Mouse (Mus musculus) embryonic fibroblast, embryonic 13.5 days (primary cell): ENCODE results near the gene AB124611. TPM values are rescaled to one million over a fixed set of nuclear protein-coding genes. Genes with fewer than 3 reads are reported as not detected.
"Not testable (repeated sequence)": the region's sequence is repeated elsewhere in the genome, so short reads cannot be mapped to it uniquely, and the experiment has no call there.

Experiments used
- H3K27ac ChIP-seq: 2 replicates; pipeline ENCODE4 v1.5.1; 2012; ENCODE audit warnings: low read length, control low read depth, inconsistent platforms; ENCODE audit not compliant: insufficient read depth
- H3K4me1 ChIP-seq: 2 replicates; pipeline ENCODE4 v1.6.1; 2011; ENCODE audit warnings: low read length; ENCODE audit not compliant: control insufficient read depth, insufficient read depth
- H3K4me3 ChIP-seq: 2 replicates; pipeline ENCODE4 v1.5.1; 2011; ENCODE audit warnings: mild to moderate bottlenecking, control low read depth, low read length; ENCODE audit not compliant: insufficient read depth
- CTCF ChIP-seq: IDR thresholded peaks from 2 replicates; pipeline ENCODE4 v1.5.1; 2011; ENCODE audit warnings: mild to moderate bottlenecking, control low read depth, low read length, moderate library complexity, borderline replicate concordance; ENCODE audit not compliant: insufficient read depth
- POLR2A ChIP-seq: IDR thresholded peaks from 2 replicates; pipeline ENCODE4 v1.6.1; 2011; ENCODE audit warnings: low read depth, mild to moderate bottlenecking, control low read depth, low read length, moderate library complexity
- polyA plus RNA-seq: library from polyadenylated mRNA; stranded (reverse); fragments of >200 nt; gene quantifications from 2 replicates; pipeline ENCODE4 v1.2.4, GENCODE M21; 2011; ENCODE audit warnings: low read depth; ENCODE audit not compliant: missing spikeins, insufficient read length

The AB124611 gene
- 0.44 TPM in 1 of 2 replicates, not detected in the other for polyA plus RNA-seq

GRCm38 (mm10) chr9:21525937-21526633 lies at the start of gene AB124611:
TSS of gene AB124611 (plus strand) at chr9:21526176.
- no peaks in the 10 kb centered on the region for H3K4me1 ChIP-seq
- TF ChIP-seq POLR2A: no peak
- no peak within 1 kb of the TSS for H3K27ac ChIP-seq
- no peak within 1 kb of the TSS for H3K4me3 ChIP-seq

DNA sequence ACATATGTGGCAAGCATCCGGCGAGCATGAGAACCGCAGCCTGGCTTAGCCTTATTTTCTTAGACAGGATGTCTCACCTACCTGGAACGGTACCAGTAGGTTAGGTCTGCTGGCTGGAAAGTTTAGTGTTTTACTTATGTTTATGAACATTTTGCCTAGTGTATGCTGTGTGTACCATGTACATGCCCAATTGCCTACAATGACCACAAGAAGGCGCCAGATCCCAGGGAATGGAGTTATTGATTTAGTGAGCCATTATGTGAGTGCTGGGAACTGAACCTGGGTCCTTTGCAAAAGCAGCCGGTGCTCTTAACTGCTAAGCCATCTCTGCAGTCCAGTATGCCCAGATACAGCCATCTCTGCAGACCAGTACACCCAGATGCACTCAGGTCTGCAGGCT lies 48.3 kb upstream of the AB124611 start:
- Histone ChIP-seq H3K4me3 (no peak overlapping the region), H3K27ac (no peak overlapping the region)
- TF ChIP-seq CTCF (no peak), POLR2A (no peak)

GRCm38 (mm10) chr9:21484065-21484464 lies 41.9 kb upstream of the AB124611 start:
- TF ChIP-seq POLR2A (no peak), CTCF (no peak)
- Histone ChIP-seq H3K4me1 (no peaks in the 10 kb centered on the region), H3K27ac (no peak overlapping the region), H3K4me3 (no peak overlapping the region)

More for the DNA sequence above, 48.3 kb upstream of the AB124611 start:
- no peaks in the 10 kb centered on the region for H3K4me1 ChIP-seq

GRCm38 (mm10) chr9:21488246-21488645 lies 37.7 kb upstream of the AB124611 start:
- not testable (repeated sequence) for H3K27ac ChIP-seq, H3K4me3 ChIP-seq, H3K4me1 ChIP-seq

DNA sequence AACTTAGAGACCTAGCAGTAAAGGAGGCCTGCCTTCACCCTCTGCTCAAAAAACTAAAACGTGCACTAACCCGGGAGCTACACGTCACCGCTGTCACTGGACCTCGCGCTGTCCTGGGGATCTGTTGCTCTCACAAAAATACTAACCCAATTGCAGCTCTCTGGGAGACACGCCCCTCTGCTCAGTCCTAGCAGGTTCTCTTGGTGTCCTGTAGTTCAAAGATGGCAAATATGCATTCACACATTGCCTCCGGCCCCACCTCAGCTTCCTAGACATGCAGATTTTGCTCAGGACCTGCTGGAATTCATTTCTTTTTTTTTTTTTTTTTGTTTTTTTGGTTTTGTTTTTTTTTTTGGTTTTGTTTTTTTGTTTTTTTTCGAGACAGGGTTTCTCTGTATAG lies 35.3 kb upstream of the AB124611 start:
- TF ChIP-seq POLR2A (no peak), CTCF (no peak)
- no peak overlapping the region for H3K27ac ChIP-seq
- no peak overlapping the region for H3K4me3 ChIP-seq
- H3K4me1 ChIP-seq: peaks cover 18% of the 10 kb centered on the region

DNA sequence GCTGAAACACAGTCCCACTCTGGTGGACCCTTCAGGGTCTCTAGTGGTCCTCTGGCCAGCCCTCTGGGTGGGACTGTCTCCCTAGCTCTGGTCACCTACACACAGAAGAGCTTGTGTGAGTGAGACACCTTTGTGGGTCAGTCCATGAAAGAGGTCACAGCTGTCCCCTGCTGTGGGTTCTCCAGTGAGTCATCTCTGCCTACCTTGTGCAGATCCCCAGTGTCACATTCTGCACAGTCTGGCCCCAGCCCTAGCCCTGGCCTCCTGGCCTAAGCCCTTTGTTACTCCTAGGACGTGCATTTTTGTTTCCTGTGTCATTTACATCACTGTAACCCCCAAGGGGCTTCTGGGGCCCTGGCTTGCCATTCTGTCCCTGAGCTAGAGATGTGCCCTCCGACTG lies 32.1 kb upstream of the AB124611 start:
- Histone ChIP-seq H3K4me1 (peaks cover 27% of the 10 kb centered on the region), H3K4me3 (no peak overlapping the region), H3K27ac (peak overlapping the region; percentile 99)
- no peak for TF ChIP-seq CTCF

GRCm38 (mm10) chr9:21494726-21495125 lies 31.2 kb upstream of the AB124611 start:
- H3K27ac ChIP-seq: peak overlapping the region; percentile 99

DNA sequence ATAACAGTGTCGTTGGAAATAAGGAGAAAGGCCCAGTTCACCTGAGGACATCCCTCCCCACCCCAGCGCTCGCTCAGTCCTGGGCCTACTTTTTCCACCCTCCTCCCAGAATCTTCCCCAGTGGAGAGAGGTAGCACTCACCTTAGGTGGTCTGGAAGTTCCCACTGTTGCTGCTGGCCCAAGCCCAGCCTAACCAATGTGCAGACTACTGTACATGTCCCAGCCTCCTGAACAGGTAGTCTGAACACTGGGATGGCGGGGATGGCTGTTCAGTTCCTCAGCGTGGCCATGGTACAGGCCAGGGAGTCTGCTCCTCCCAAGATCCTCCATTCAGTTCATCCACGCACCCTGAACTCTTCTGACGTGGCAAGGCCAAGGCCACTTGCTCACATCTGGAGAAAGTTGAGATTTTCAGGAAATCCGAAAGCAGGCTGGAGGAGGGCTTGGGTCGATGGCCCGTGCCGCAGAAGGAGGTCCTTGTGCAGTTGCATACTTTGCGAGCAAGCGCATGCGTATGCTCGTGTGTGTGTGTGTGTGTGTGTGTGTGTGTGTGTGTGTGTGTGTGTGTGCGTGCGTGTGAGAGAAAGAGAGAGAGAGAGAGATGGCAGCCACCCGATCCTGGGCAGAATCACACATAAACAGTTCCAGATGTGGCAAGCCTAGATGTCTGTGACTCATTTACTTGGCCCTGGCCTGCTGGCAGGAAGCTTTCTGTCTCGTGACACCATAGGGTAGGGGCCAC lies 29.5 kb upstream of the AB124611 start:
- H3K4me1 ChIP-seq: peaks cover 27% of the 10 kb centered on the region
- H3K4me3 ChIP-seq: peak overlapping the region; percentile 34
- TF ChIP-seq POLR2A (peak; percentile 76), CTCF (no peak)
- H3K27ac ChIP-seq: peak overlapping the region; percentile 99

More at GRCm38 (mm10) chr9:21494726-21495125, 31.2 kb upstream of the AB124611 start:
- Histone ChIP-seq H3K4me3 (no peak overlapping the region), H3K4me1 (peaks cover 27% of the 10 kb centered on the region)
- TF ChIP-seq CTCF (no peak), POLR2A (peak; percentile 13; the same call in 1 of the 2 replicates)

GRCm38 (mm10) chr9:21497050-21497542 lies 28.9 kb upstream of the AB124611 start:
- H3K27ac ChIP-seq: peak overlapping the region; percentile 97
- H3K4me1 ChIP-seq: peaks cover 27% of the 10 kb centered on the region
- no peak overlapping the region for H3K4me3 ChIP-seq

DNA sequence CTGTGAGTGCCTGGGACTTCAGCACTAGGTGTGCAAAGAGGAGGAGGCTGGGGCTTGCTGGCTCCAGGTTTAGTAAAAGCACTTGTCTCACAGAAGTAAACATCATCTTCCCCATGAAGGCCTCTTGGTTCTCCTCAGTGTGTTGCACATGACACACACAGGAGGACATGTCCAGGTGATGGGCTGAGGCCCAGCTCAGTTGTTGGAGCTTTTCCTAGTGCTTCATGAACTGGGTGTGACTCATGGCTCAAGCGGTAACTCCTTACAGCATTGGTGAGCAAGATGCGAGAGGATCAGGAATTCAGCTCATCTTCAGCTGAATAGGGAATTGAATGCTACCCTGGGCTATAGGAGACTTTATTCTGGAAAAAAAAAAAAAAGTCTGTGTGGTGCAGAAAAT lies 28.3 kb upstream of the AB124611 start:
- Histone ChIP-seq H3K27ac (peak overlapping the region; percentile 97), H3K4me1 (peaks cover 27% of the 10 kb centered on the region)
- TF ChIP-seq POLR2A: no peak
- TF ChIP-seq CTCF: no peak

More at GRCm38 (mm10) chr9:21497050-21497542, 28.9 kb upstream of the AB124611 start:
- TF ChIP-seq CTCF (no peak), POLR2A (peak; percentile 60)

More for the DNA sequence above, 28.3 kb upstream of the AB124611 start:
- H3K4me3 ChIP-seq: no peak overlapping the region
